Mouse (Mus musculus): ENCODE data around the gene Mxi1.

Mxi1 gene

GRCm38 (mm10) chr19:53399213-53399612, 88.9 kb downstream of the Mxi1 start:
- DNase-seq (ENCODE audit: low read depth), result peak; percentile 64

DNA sequence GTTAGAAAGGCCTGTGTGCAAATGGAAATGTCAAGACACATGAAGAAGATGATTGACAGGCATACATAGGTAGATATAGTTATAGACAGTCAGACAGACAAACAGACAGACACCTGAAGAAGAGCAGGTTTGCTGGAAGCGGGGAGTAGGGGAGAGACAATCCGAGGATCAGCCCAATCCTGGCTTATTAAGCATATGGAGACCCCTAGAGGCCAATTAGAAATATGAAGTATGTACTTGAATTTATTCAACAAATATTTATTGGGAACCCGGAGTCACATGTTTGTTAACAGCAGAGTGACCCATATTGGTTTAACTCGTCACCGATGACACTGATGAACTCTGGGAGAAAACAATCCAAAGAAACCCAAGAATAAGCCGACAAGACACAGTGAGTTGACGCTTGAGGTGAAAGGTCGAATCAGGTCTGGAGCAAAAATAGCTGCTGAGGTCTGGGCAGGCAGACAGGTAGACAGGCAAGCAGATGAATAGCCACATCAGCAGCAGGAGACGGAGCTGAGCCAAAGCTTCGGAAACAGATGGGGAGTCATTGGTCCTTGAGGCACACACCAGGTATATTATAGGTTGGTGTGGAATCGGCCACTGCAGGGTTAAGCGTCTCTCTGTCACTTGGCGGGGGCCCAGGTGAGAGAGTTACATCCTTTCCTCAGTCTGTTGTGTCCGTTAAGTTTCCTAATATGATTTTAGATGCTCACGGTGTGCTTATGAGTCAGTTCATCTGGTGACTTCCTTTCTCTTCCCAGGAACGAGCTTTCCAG, 90.2 kb downstream of the Mxi1 start:
- no peak for DNase-seq (ENCODE audit: low read depth)

- DNase-seq (ENCODE audit: low read depth), result peak; percentile 26
Observed at GRCm38 (mm10) chr19:53402741-53403432, 92.6 kb downstream of the Mxi1 start.

GRCm38 (mm10) chr19:53404219-53404836, 94.0 kb downstream of the Mxi1 start:
- DNase-seq (ENCODE audit: low read depth), result peak; percentile 58

DNA sequence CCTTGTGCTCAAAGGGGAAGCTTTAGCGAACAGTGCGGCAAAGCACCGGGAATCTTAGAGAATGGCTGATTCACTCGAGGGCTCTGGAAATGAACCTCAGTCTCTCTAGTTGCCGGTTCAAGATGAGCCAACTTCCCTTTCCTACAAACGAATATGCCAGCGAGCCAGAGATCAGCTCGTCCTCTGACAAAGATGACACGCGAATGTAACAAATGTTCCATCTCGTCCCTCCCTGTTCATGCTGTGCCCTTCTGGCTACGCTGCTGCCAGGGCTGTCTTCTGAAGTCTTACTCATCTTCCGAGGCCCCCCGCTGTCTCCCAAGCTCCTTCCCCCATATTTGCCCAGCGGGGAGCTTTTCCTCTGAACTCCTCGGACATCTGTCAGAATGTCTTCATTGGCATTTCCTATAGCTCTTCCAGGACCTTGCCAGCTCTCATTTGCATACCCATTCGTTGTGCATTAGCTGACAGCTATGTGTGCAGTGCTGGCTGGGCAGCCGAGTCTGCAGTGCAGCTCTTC, 94.6 kb downstream of the Mxi1 start:
- no peak for DNase-seq (ENCODE audit: low read depth)

DNA sequence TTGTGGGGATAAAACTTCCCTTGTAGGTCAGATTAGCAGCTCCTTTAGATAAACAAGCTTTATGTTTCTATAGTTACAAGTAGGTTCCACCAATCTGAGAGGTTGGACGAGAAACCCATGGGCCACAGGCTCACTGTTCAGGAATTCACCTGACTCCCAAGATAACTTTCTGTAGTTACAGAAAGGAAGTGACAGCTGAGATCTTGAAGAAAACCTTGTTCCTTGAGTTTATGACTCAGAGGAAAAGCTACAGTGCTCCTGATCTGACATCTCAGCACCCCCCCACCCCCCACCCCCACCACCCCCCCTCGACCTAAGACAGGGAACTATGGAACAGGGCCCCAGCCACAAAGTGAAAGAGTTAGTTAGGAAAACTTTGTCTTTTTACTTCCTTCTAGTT, 95.5 kb downstream of the Mxi1 start:
- peak; percentile 53 for DNase-seq (ENCODE audit: low read depth)

GRCm38 (mm10) chr19:53407350-53407749, 97.0 kb downstream of the Mxi1 start:
- DNase-seq (ENCODE audit: low read depth), result peak; percentile 76

GRCm38 (mm10) chr19:53408398-53408797, 98.1 kb downstream of the Mxi1 start:
- peak; percentile 73 for DNase-seq (ENCODE audit: low read depth)

- DNase-seq (ENCODE audit: low read depth), result peak; percentile 66
Observed at GRCm38 (mm10) chr19:53409663-53410307, 99.5 kb downstream of the Mxi1 start.

- no peak for DNase-seq (ENCODE audit: low read depth)
Observed at GRCm38 (mm10) chr19:53412149-53412848, 102.0 kb downstream of the Mxi1 start.

- DNase-seq (ENCODE audit: low read depth), result peak; percentile 44
Observed at GRCm38 (mm10) chr19:53413617-53414380, 103.5 kb downstream of the Mxi1 start.

GRCm38 (mm10) chr19:53414650-53415049, 104.3 kb downstream of the Mxi1 start:
- no peak for DNase-seq (ENCODE audit: low read depth)

DNA sequence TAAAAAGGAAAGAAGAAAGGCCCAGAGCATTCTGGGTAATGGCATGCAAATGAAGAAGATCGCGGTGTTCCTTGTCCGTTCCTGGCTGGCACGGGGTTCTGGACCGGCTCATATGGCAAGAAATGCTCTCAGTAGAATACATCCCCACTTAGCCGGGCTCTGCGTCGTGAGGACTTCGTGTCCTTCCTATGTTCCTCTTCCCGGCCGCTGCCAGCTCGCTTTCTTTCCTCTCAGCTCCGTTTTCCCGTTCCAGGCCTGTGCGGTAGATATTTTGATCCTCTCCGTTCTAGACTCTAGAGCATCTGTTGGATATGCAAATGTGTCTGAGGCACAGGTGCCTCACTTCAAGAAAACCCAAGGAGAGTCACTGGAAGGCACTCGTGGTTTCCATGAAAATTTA, 104.9 kb downstream of the Mxi1 start:
- DNase-seq (ENCODE audit: low read depth), result no peak

- peak; percentile 95 for DNase-seq (ENCODE audit: low read depth)
Observed at GRCm38 (mm10) chr19:53419834-53420233, 109.5 kb downstream of the Mxi1 start.

- DNase-seq (ENCODE audit: low read depth), result peak; percentile 95
Observed at GRCm38 (mm10) chr19:53420924-53421582, 110.7 kb downstream of the Mxi1 start.

- DNase-seq (ENCODE audit: low read depth), result no peak
Observed at GRCm38 (mm10) chr19:53421583-53422188, 111.4 kb downstream of the Mxi1 start.

DNA sequence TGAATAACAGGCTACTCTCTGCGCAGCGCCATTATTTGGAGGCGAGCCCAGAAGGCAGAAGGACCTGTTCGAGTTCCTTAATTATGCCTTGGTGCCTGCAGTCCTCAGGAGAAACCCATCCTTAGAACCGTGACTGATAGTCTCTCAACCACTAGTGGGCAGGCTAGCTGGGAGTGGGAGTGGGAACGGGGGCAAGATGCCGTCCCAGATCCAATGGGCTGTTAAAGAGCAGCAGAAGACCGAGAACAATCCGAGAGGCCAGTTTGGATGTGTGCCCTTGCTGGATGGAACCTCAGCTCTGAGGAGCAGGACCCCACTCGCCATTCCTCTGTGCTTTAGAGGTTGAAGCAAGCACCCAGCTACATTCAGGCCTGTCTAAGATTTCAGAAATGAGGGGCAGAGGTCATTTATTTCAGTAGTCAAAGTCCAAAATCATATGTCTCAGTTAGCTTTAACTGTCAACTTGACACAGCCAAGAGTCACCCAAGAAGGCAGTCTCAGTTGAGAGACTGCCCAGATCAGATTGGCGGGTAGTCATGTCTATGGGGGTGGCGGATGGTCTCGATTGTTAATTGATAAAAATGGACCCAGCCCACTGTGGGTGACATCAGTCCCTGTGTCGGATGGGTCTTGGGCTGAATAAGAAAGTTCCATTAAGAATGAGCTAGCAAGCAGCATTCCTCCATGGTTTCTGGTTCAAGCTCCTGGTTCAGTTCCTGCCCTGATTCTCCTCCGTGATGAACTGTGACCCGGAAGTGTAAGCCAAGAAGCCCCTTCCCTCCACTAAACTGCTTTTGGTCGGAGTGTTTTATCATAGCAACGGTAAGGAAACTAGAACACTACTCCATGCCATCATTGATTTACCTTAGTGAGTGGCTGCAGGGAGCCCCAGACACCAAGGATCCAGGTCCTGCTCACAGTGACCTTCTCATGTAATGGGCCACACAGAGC, 112.3 kb downstream of the Mxi1 start:
- DNase-seq (ENCODE audit: low read depth), result peak; percentile 56

GRCm38 (mm10) chr19:53423341-53423753, 113.0 kb downstream of the Mxi1 start:
- peak; percentile 94 for DNase-seq (ENCODE audit: low read depth)

Data from induced T-regulatory cell, adult 2 months (primary cell).